Mouse (Mus musculus) limb, embryonic 14.5 days (tissue): ENCODE measurements around the gene Eloa. TPM values are rescaled to one million over a fixed set of nuclear protein-coding genes. Genes with fewer than 3 reads are reported as not detected.

Source experiments
- ATAC-seq: fragments of 200-750 bp; cut with Nextera tagmentation; 2 replicates; pipeline ENCODE4 v1.8.0; 2017; ENCODE audit warnings: low read depth, moderate number of reproducible peaks, moderate TSS enrichment; ENCODE audit not compliant: low FRiP score
- DNase-seq: peaks from one replicate; pipeline ENCODE4 v3.0.0-alpha.2; 2015; ENCODE audit warnings: low spot score
- H3K27ac ChIP-seq: fragments of 300-500 bp; sonication (generic); replicated peaks from 2 replicates; pipeline ENCODE4 v1.5.1; 2014; ENCODE audit warnings: low read depth, mild to moderate bottlenecking, low read length, moderate library complexity, mixed read lengths
- H3K27me3 ChIP-seq: fragments of 300-500 bp; sonication (generic); 2 replicates; pipeline ENCODE4 v1.6.1; 2014; ENCODE audit warnings: low read length, mixed read lengths; ENCODE audit not compliant: control insufficient read depth, insufficient read depth
- H3K36me3 ChIP-seq: fragments of 300-500 bp; sonication (generic); 2 replicates; pipeline ENCODE4 v1.6.1; 2014; ENCODE audit warnings: mild to moderate bottlenecking, low read length, moderate library complexity, mixed read lengths; ENCODE audit not compliant: control insufficient read depth, insufficient read depth
- H3K4me1 ChIP-seq: fragments of 300-500 bp; sonication (generic); 2 replicates; pipeline ENCODE4 v1.6.1; 2014; ENCODE audit warnings: antibody characterized with exemption, low read length, mixed read lengths; ENCODE audit not compliant: control insufficient read depth, insufficient read depth
- H3K4me2 ChIP-seq: fragments of 300-500 bp; sonication (generic); replicated peaks from 2 replicates; pipeline ENCODE4 v1.6.1; 2014; ENCODE audit warnings: low read depth, mild to moderate bottlenecking, low read length, moderate library complexity; ENCODE audit not compliant: severe bottlenecking
- H3K4me3 ChIP-seq: fragments of 300-500 bp; sonication (generic); replicated peaks from 2 replicates; pipeline ENCODE4 v1.5.1; 2014; ENCODE audit warnings: low read length
- H3K9ac ChIP-seq: fragments of 300-500 bp; sonication (generic); 2 replicates; pipeline ENCODE4 v1.6.1; 2014; ENCODE audit warnings: mild to moderate bottlenecking, low read depth, low read length, moderate library complexity; ENCODE audit not compliant: severe bottlenecking
- H3K9me3 ChIP-seq: fragments of 300-500 bp; sonication (generic); 2 replicates; pipeline ENCODE4 v1.6.1; 2016; ENCODE audit warnings: low read length; ENCODE audit not compliant: control insufficient read depth
- POLR2A ChIP-seq: fragments of 200-500 bp; IDR thresholded peaks from 2 replicates; pipeline ENCODE4 v1.8.0; 2012; ENCODE audit warnings: inconsistent platforms, mild to moderate bottlenecking, moderate library complexity, borderline replicate concordance; ENCODE audit not compliant: insufficient read depth, insufficient read length; ENCODE audit errors: extremely low read depth
- WGBS: fragments of 180-500 bp; shearing (Covaris S2); extraction: QIAGEN DNeasy Blood & Tissue Kit; methylation state at CpG from one replicate; pipeline ENCODE4 v1.1.7; 2014; 5-methylcytosine and 5-hydroxymethylcytosine counted together
- polyA plus RNA-seq, 2 experiments: library from polyadenylated mRNA; depleted of rRNA in 1 of 2; stranded (reverse) in 1 of 2; unstranded in 1 of 2; fragments of >200 nt; fragmentation: Nextera tagmentation in 1 of 2; extraction: Ambion mirVana in 1 of 2; gene quantifications; 2 replicates each; pipeline versions ENCODE4 v1.2.1 to v1.2.3; 2012 to 2014

The Eloa gene
- polyA plus RNA-seq, 2 experiments = 28.1 to 50.5 TPM

DNA sequence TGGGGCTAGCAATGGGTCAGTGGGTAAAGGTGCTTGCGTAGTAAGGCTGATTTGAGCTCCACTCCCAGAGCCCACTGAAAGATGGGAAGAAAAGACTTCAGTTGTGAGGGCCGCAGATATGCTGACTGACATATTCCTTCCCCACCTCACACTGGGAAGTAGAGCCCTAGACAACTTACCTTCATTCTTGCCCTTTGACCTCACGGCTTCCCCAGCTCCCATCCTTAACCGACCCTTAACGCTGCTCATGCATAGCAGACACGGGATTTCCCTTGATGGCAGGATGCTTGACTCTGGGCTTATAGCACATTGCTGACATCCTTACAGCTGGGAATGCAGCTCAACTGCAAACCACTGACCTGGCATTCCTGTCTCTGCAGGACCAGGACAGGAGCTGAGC lies 25.3 kb upstream of the Eloa start:
- DNase-seq (no peak), ATAC-seq (no peak)
- no peaks in the 10 kb centered on the region for H3K27me3 ChIP-seq
- 76% methylated on average over 6 of the region's 6 CpGs for WGBS
- no peaks in the 10 kb centered on the region for H3K9me3 ChIP-seq
- H3K36me3 ChIP-seq = peaks cover 64% of the 10 kb centered on the region
- no peak for TF ChIP-seq POLR2A
- peaks cover 7% of the 10 kb centered on the region for H3K4me1 ChIP-seq
- no peak overlapping the region for H3K4me3 ChIP-seq
- H3K4me2 ChIP-seq = no peak overlapping the region
- no peak overlapping the region for H3K27ac ChIP-seq
- no peak overlapping the region for H3K9ac ChIP-seq

GRCm38 (mm10) chr4:136045091-136045490 lies 23.5 kb upstream of the Eloa start:
- Histone ChIP-seq H3K9me3 (no peaks in the 10 kb centered on the region), H3K36me3 (peaks cover 46% of the 10 kb centered on the region), H3K27me3 (no peaks in the 10 kb centered on the region), H3K4me1 (no peaks in the 10 kb centered on the region), H3K9ac (no peak overlapping the region), H3K4me2 (no peak overlapping the region), H3K27ac (no peak overlapping the region), H3K4me3 (no peak overlapping the region)
- no peak for DNase-seq
- no peak for ATAC-seq
- 90% methylated on average over 5 of the region's 5 CpGs for WGBS
- no peak for TF ChIP-seq POLR2A

DNA sequence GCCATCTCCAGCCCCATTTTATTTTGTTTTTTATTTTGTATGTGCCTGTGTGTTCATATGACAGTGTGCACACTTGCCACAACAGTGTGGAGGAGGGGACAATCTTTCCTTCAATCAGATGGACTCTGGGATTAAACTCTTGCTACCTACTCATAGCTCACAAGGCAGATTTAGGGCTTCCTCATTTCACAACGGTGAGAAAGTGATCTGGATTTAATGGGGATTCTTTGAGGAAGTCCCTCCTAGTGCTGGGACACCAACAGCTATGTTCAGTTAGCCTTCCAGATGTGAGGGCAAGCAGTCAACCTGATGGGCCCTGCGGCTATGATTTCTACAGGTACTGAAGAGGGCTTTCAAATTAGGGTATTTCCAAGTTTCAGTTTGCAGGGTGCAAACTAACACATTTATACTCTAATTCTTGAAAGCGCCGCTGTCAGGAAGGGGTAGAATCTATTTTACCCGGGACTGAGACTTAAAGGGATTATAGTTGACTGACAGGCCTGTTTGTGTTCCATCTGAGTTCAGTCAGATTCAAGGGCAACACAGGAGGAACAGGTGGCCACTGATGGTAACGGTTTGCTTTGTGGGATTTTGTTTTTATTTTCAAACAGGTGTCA lies 22.3 kb upstream of the Eloa start:
- H3K9me3 ChIP-seq = no peaks in the 10 kb centered on the region
- DNase-seq (no peak), ATAC-seq (no peak)
- H3K27ac ChIP-seq = no peak overlapping the region
- H3K9ac ChIP-seq = no peak overlapping the region
- no peak overlapping the region for H3K4me2 ChIP-seq
- no peaks in the 10 kb centered on the region for H3K27me3 ChIP-seq
- H3K4me3 ChIP-seq = no peak overlapping the region
- TF ChIP-seq POLR2A = no peak
- H3K36me3 ChIP-seq = peaks cover 34% of the 10 kb centered on the region
- H3K4me1 ChIP-seq = no peaks in the 10 kb centered on the region
- WGBS = 78% methylated on average over 6 of the region's 6 CpGs

DNA sequence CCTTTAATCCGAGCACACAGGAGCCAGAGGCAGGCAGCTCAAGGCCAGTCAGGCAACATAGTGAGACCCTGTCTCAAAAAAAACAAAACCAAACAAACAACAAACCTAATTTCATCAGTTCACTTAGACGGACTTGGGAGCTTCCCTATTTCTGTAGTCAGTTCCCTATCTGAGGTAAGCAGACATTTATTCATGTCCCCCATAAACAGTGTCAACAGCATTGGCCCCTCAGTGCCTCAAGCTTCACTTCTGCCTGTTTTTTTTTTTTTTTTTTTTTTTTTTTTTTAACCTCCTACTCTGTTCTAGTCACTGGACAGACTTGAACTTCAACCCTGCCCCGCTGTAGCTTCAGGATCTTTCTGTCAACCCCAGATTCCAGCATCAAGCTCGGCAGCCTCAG lies 13.5 kb upstream of the Eloa start:
- ATAC-seq (no peak), DNase-seq (no peak)
- no peaks in the 10 kb centered on the region for H3K36me3 ChIP-seq
- H3K4me1 ChIP-seq = 0 out of 2 replicates have a peak, but pooled peaks cover 3% of the 10 kb centered on the region
- no peak overlapping the region for H3K4me2 ChIP-seq
- 82% methylated on average over 4 of the region's 4 CpGs for WGBS
- H3K9ac ChIP-seq = no peak overlapping the region
- H3K9me3 ChIP-seq = no peaks in the 10 kb centered on the region
- no peak overlapping the region for H3K27ac ChIP-seq
- H3K4me3 ChIP-seq = no peak overlapping the region
- no peak for TF ChIP-seq POLR2A
- no peaks in the 10 kb centered on the region for H3K27me3 ChIP-seq

DNA sequence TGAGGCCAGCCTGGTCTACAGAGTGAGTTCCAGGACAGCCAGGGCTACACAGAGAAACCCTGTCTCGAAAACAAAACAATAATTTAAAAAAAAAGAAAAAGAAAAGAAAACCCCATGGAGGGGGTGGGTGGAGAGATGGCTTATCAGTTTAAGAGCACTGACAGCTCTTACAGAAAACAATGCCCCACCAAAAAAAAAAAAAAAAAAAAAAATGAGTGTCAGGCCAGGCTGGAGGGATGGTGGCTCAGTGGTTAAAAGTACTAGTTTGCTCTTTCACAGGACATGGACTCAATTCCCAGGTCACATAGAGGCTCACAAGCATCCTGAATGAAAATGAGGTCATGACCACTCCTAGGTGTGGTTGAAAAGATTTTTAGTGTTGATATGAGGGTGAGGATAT lies 11.7 kb upstream of the Eloa start:
- no peak overlapping the region for H3K9ac ChIP-seq
- no peaks in the 10 kb centered on the region for H3K36me3 ChIP-seq
- no peak overlapping the region for H3K4me2 ChIP-seq
- H3K4me3 ChIP-seq = no peak overlapping the region
- no peak for DNase-seq
- ATAC-seq = no peak
- H3K9me3 ChIP-seq = no peaks in the 10 kb centered on the region
- 0 out of 2 replicates have a peak, but pooled peaks cover 3% of the 10 kb centered on the region for H3K4me1 ChIP-seq
- TF ChIP-seq POLR2A = no peak
- WGBS = 73% methylated on average over 1 of the region's 1 CpGs
- no peak overlapping the region for H3K27ac ChIP-seq
- H3K27me3 ChIP-seq = no peaks in the 10 kb centered on the region
